Mouse (Mus musculus): ENCODE measurements around the gene Slc9a2. TPM values are rescaled to one million over a fixed set of nuclear protein-coding genes. Genes with fewer than 3 reads are reported as not detected.
A peak's percentile ranks its signal among the peaks of the same experiment; 100 is the strongest.

Gene Slc9a2
- total RNA-seq, 2 experiments from 2014 or later = 14.9 to 16.2 TPM

DNA sequence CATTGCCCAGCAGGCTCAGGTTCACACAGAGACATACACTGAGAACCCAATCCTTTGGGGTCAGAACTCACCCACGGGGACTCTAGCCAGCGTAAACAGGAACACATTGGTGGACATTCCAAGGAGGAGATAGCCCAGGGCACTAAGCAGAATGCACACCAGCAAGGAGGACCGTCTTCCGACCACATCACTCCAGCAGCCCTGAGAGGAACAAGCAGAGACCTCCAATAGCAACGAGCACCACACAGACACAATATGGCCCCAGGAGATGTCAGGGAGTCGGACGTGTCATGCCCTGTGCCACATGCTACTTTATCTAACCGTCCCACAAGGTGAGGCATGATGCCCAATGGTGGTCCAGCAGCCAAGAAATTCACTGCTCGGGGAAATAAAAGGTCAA lies 103.9 kb downstream of the Slc9a2 start:
- no peak for DNase-seq (ENCODE audit: low spot score in 2 of 2)

DNA sequence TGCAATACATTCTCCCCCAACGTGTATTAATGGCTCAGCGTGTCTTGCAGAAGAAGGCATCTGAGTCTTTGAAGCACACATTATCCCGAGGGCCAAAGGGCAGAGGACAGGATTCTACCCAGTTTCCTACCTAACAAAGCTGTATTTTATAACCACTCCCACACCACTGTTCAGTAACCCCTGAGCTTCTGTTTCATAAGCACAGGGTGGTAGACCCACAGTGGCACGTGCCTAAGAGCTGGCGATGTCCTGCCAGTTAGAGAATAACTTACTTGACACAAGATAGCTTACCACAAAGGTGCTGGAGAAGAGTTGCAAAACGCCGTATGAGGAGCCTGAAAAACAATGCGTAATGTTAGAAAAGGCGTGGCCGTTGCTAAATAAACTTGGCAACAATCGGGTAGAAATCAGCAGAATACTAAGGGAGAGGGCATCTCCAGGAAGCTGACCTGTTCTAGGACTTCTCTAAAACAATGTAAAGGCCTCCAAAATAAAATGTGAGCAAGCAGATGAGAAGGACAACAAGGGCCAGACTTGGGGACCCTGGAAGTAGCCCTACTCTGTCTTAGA lies 105.6 kb downstream of the Slc9a2 start:
- DNase-seq (ENCODE audit: low spot score in 2 of 2) = no peak

DNA sequence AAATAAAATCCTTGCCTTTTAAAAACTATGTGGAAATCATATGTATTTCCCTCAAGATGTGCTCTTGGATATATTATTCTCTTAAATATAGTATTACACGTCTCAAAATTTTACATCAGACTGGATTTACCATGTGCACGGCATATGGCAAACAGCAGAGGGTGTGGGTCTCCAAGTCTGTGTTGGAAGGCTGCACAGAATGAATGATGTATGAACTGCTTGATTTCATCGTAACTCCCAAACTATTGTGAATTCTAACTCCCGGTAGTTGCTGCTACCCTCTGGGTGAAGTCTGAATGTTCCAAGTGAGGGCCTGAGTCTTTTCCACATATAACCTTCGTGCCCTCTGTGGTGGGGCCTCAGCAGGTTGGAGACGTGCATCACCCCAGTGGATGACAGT lies 108.6 kb downstream of the Slc9a2 start:
- DNase-seq (ENCODE audit: low spot score in 2 of 2) = no peak

DNA sequence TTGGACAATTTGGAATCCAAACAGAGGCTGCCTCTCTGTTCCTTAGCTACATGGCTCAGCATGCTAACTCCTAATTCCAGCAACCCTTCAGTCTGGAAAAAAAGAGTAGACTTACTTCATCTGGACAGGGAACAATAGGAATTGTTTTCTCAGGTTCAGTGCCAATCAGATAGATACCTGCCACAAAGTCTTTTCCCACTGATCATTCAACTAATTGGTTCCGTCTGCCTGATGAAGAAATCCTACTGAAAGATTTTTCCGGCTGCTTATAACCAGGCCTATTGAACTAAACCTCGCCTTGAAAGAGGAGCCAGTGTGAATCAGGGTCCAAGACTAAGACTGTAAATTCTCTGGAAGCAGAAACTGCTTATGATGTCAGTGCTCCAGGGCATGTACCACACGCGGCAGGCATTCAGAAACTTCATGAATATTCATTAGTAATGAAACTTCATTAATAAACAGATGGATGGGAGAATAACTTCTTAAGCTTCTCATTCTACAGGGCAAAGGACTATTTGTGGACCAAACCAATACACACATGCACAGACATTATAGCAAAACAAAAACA lies 109.4 kb downstream of the Slc9a2 start:
- DNase-seq (ENCODE audit: low spot score in 2 of 2) = no peak

DNA sequence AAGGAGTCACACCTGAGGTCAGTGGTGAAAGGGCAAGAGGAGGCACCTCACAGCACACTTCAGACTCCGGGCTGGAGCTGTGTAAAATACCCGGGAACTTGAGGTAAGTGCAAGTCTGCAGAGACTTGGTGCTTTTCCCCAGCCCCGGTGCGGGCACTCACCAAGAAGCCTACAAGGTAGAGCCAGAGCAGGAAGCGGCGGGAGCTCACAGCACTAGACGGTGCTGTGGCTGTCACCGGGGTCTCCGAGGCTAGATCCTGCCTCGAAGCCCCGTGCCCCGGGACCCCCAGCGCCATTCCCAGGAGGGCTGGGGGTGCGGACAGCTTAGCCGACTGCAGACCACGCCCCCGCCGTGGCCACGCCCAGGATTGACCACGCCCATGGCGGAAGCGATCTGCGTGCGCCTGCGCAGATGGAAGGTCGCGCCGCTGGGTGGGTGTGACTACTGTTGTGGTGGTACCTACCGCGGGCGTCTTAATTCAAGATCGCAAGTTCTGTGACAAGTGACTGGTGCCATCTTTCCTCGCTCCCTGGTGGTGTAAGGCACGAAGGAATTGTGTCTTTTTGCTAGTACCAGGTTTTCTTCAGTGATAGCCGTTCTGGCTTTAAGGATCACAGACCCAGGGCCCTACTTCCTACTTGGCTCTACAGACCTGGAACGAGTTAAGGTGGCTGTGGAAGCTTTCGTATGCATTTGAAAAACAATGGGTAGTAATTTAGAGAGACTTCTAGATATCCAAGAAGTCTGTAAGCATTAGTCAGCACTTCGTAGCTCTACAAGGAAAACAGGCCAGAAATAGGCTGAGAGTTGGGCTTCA lies 110.2 kb downstream of the Slc9a2 start, which contains the start of gene Mfsd9:
Gene Mfsd9 (minus strand): TSS at position 364 of the 818 bp plus-strand sequence.
- peak; percentile 95 to 96 for DNase-seq (ENCODE audit: low spot score in 2 of 2)

DNA sequence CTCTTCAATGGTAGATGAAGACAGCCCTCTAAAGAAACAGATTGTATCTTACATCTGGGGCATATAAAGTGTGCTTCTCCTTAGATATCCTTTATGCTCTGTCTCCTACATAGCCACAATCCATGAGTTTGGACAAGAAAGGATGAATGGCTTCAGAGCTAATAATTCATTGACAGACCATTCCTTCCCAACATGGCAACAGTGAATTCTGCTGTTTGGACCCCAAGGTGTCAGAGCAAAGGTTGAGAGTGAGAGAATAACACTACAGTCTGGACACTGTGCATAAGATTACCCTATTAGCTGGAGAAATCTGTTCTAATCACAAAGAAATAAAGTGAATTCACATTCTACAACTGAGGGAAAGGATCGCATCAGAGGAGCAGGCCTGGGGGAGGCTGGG lies 115.1 kb downstream of the Slc9a2 start:
- no peak for DNase-seq (ENCODE audit: low spot score in 2 of 2)

DNA sequence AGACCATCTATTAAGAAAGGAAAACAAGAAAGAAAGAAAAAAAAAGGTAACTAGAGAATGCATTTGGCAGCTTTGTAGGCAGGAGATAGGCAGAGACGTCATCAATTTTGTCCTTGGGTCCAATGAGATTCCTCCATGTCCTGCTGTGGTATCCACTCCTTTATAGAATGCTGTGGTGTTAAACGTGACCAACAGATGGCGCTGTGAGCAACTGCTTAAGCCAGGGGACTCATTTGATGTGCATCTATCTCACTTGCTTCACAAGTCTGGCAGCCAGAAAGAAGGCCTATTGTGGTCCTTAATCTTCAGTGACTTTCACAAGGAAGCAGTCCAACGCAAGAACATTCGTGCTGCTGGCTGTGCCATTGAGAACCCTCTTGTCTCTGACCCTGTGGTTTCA lies 117.0 kb downstream of the Slc9a2 start:
- DNase-seq (ENCODE audit: low spot score in 2 of 2) = peak; percentile 77 to 78

DNA sequence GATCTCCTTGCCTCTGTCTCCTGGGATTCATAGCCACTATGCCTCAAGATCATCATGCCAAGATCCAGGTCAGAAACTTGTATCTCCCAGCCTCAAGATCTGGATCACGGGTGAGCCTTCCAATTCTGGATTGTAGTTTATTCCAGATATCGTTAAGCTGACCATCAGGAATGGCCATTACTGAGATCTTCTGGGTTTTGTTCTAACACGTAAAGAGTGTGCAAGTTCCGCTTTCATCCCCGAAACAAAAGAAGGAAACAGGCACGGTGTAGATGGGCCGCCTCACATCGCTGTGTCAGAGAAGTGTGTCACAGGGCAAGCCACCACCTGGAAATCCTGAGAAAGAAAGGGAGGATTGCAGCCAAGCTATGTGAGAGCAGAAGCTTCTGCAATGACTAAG lies 118.7 kb downstream of the Slc9a2 start:
- DNase-seq (ENCODE audit: low spot score in 2 of 2) = no peak

DNA sequence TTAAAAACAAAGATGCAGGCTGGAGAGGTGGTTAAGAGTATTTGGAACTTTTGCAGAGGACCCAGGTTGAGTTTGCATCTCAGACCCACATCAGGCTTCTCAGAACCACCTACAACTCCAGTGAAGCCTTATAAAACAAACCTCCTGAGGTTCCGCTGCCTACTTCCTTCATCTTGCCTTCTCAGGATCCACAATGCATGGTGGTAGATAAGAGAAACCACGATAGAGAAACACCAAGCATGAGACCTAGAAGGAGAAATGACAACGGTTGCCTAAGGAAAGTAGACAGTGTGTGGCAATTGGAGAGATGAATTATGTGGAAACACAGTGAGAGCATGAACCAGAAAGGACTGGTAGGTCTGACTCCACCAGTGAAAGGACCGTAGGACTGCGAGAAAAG lies 120.5 kb downstream of the Slc9a2 start:
- no peak for DNase-seq (ENCODE audit: low spot score in 2 of 2)

DNA sequence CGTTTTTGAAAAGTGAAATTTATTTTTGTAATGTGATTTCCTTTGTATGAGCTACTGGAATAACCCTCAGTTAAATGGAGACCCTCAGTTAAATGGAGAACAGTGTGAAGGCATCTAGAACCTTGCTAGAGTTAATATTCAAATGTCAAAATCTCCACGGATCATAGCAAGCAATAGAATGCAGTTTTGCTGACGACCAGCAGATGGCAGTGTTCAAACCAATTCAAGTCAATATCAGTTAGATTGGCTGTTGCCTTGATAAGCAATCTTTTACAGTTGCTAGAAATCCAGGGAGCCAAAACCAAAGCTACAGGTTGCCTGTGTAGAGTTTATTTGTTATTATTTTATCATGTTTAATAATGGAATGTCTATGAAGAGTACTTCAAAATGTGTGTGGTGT lies 122.4 kb downstream of the Slc9a2 start:
- DNase-seq (ENCODE audit: low spot score in 2 of 2) = peak; percentile 68 to 74

DNA sequence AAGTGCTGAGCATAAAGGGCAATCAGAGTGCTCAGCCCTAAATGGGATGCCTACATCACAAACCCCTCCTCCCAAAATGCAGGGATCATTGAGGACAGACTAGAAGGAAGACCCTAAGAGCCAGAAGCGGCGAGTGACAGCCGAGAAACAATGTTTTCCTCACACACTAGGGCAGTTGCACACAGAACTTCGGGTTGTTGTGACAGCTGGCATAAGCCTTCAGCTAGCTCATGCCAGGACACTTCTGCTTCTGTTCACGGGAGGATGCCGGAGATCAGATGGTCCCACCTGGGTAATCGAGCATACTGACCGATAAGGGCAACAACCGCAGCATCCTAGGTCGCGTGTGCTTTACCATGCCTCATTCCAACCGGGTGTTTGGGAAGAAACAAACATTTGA lies 123.7 kb downstream of the Slc9a2 start:
- no peak for DNase-seq (ENCODE audit: low spot score in 2 of 2)

DNA sequence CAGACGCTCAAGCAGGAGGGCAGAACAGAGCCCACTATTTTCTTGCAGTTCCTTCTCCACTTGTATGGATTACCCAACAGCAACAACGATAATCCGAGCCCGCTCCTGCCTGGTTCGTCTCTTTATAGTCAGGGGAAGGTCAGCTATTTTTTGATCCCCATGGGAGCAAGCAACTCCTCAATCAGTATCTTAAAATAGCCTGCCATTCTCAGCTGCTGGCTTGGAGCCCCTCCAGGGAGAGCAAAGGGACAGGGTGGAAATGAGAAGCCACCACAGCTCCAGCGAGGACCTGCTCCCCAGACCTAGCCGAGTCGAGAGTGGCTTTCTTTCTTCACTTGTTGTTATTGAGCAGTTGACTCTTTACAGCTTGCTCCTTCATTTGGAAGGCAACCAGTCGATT lies 125.0 kb downstream of the Slc9a2 start, which contains the start of gene Tmem182:
Gene Tmem182 (plus strand): TSS at position 251 of the 400 bp plus-strand sequence.
- no peak for DNase-seq (ENCODE audit: low spot score in 2 of 2)

DNA sequence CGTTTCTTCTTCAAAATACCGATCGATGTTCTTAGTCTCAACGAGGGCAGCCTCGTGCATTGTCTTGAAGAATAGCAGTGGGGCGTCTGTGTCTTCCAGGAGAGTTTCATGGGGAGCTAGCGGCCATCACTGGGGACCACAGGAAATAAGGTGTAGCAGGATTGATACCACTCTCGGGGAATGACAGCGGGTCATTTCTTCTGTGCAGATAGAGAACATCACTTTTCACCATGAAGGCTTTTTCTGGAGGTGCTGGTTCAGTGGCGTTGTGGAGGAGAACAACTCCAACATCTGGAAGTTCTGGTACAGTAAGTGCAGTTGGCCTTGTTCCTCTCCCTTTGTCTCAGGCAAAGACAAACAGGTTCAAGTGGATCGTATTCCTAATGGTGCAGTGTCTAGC lies 125.5 kb downstream of the Slc9a2 start:
- no peak for DNase-seq (ENCODE audit: low spot score in 2 of 2)

DNA sequence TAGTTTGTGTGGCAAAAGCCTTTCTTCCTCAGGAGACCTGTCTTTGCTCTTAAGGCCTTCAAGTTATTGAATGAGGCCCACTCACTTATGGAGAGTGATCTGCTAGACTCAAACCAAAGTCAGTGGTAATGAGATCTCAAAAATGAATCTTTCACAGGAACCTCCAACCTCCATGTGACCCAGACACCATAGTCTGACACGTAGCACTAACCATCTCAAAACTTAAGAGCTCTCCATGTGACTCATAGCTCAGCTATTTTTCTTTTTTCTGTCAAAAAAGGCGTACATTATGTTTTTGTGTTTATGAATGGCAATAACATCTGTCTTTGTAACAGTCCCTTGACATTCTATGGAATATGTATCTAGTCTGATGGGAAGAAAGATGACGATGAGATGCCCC lies 128.3 kb downstream of the Slc9a2 start:
- no peak for DNase-seq (ENCODE audit: low spot score in 2 of 2)

DNA sequence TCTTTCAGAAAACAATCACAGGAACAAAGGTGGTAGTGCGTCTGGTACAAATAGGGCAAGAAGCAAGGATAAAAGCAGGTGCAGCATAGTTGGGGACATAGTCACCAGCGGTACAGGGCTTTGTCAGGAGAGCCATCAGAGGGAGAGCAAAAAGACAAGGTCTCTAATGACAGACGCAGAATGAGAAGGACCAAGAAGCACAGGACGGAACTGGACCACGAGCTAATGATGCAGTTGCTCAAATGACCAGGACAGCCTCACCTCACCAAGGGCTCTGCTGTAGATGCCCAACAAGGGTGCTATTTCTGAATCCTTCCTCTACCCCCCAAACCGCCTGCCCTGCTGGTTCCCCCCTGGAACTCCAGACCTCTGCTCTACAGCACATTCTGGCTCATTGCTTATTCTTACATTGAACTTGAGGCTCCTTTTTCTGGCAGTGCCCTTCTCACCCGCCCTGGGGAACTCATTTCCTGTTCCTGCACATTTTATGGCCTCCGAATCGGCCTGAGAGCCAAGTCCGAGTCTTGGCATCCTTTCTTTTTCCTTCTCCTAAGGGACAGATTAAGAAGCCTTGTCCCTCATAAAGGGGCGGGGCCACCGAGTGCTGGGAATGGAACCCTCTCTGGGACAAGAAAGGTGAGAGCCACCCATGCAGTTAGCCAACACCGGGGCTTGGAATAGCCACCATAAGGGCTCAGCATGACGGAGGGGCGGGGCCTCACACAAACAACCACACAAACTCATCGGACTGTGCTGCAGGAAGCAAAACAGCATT lies 134.9 kb downstream of the Slc9a2 start:
- no peak for DNase-seq (ENCODE audit: low spot score in 2 of 2)

Other genes with a start within 250 kb of the Slc9a2 start
- gene Il18r1, start 215.0 kb upstream of the Slc9a2 start, total RNA-seq (2021) = under 1 TPM; 0.11 TPM
- under 1 TPM; 0.16 TPM for gene Il18rap, start 165.2 kb upstream of the Slc9a2 start, total RNA-seq (2021)
- gene Slc9a4, start 100.5 kb upstream of the Slc9a2 start, total RNA-seq (2021) = 10 to 100 TPM in 1 of 2 experiments, 1 to 10 TPM in 1; 6.2 to 11.4 TPM
- gene Mfsd9, start 110.1 kb downstream of the Slc9a2 start, total RNA-seq (2021) = 1 to 10 TPM; 7.8 to 9.2 TPM
- gene Tmem182, start 125.0 kb downstream of the Slc9a2 start, total RNA-seq (2021) = under 1 TPM; 0.30 to 0.58 TPM